Mouse (Mus musculus) liver, adult 2 months (tissue): ENCODE measurements around the gene Mvb12a. TPM values are rescaled to one million over a fixed set of nuclear protein-coding genes. Genes with fewer than 3 reads are reported as not detected.
"Not testable (repeated sequence)": the region's sequence is repeated elsewhere in the genome, so short reads cannot be mapped to it uniquely, and the experiment has no call there.

Experiments used
- DNase-seq: peaks from one replicate; pipeline ENCODE4 v3.0.0-alpha.2; 2011; ENCODE audit warnings: low read depth, low spot score; ENCODE audit errors: extremely low read depth
- H3K27ac ChIP-seq: fragments of 200-500 bp; replicated peaks from 2 replicates; pipeline ENCODE4 v1.5.1; 2012; ENCODE audit warnings: low read depth, mild to moderate bottlenecking, control low read depth, inconsistent platforms, low read length; ENCODE audit not compliant: insufficient read depth
- H3K27me3 ChIP-seq: fragments of 200-500 bp; 2 replicates; pipeline ENCODE4 v1.6.1; 2012; ENCODE audit warnings: mild to moderate bottlenecking, moderate library complexity, low read length, inconsistent platforms; ENCODE audit not compliant: control insufficient read depth, insufficient read depth
- H3K36me3 ChIP-seq: fragments of 200-500 bp; 2 replicates; pipeline ENCODE4 v1.6.1; 2012; ENCODE audit warnings: low read length, inconsistent platforms; ENCODE audit not compliant: control insufficient read depth, insufficient read depth
- H3K4me1 ChIP-seq: fragments of 200-500 bp; 2 replicates; pipeline ENCODE4 v1.6.1; 2011; ENCODE audit warnings: low read length; ENCODE audit not compliant: control insufficient read depth, insufficient read depth
- H3K4me3 ChIP-seq: fragments of 200-500 bp; 2 replicates; pipeline ENCODE4 v1.5.1; 2011; ENCODE audit warnings: low read depth, mild to moderate bottlenecking, control low read depth, low read length, moderate library complexity; ENCODE audit not compliant: insufficient read depth
- H3K79me2 ChIP-seq: fragments of 200-500 bp; 2 replicates; pipeline ENCODE4 v1.6.1; 2012; ENCODE audit warnings: inconsistent platforms, mild to moderate bottlenecking, low read length, moderate library complexity; ENCODE audit not compliant: control insufficient read depth, insufficient read depth
- H3K9ac ChIP-seq: fragments of 200-500 bp; 2 replicates; pipeline ENCODE4 v1.6.1; 2012; ENCODE audit warnings: low read depth, mild to moderate bottlenecking, control low read depth, inconsistent platforms, low read length
- CTCF ChIP-seq: fragments of 200-500 bp; IDR thresholded peaks from 2 replicates; pipeline ENCODE4 v1.5.1; 2011; ENCODE audit warnings: low read depth, low read length, control low read depth
- POLR2A ChIP-seq: fragments of 200-500 bp; IDR thresholded peaks from 2 replicates; pipeline ENCODE4 v1.6.1; 2011; ENCODE audit warnings: low read length, control low read depth; ENCODE audit not compliant: insufficient read depth; ENCODE audit errors: extremely low read depth
- WGBS: fragments of 180-500 bp; shearing (Covaris S2); methylation state at CpG from one replicate; pipeline ENCODE4 v1.1.7; 2018; 5-methylcytosine and 5-hydroxymethylcytosine counted together
- polyA plus RNA-seq: library from polyadenylated mRNA; depleted of rRNA; stranded (reverse); fragments of >200 nt; gene quantifications from 2 replicates; pipeline ENCODE4 v1.2.3, GENCODE M21; 2012
- total RNA-seq: library from RNA; depleted of rRNA; stranded (reverse); fragments of >200 nt; gene quantifications from 2 replicates; pipeline ENCODE4 v1.2.3, GENCODE M21; 2014

Mvb12a gene
- total and polyA plus RNA-seq, 2 experiments, result 98.9 to 164 TPM

GRCm38 (mm10) chr8:71519037-71519825, 23.5 kb upstream of the Mvb12a start:
- TF ChIP-seq CTCF, result peak; percentile 78
- H3K79me2 ChIP-seq, H3K27me3 ChIP-seq, H3K36me3 ChIP-seq, H3K4me1 ChIP-seq, H3K27ac ChIP-seq, H3K4me3 ChIP-seq, H3K9ac ChIP-seq: not testable (repeated sequence)
- WGBS, result 30% methylated on average over 10 of the region's 10 CpGs
- DNase-seq, result peak; percentile 59

- DNase-seq, result peak; percentile 73
- H3K9ac ChIP-seq, result no peak overlapping the region
These were observed 21.1 kb upstream of the Mvb12a start for GRCm38 (mm10) chr8:71521634-71522033.

GRCm38 (mm10) chr8:71525226-71526050, 17.3 kb upstream of the Mvb12a start, which contains the start of gene Ccdc194:
Gene Ccdc194 (minus strand): TSS chr8:71525711.
- DNase-seq, result no peak
- no peaks in the 10 kb centered on the region; the same call in 1 of the 2 replicates for H3K4me1 ChIP-seq
- H3K4me3 ChIP-seq, result no peak within 1 kb of the TSS
- H3K27ac ChIP-seq, result peak within 1 kb of the TSS; percentile 44; the same call in 1 of the 2 replicates
- TF ChIP-seq POLR2A (no peak), CTCF (no peak)
- 23% methylated on average over 46 of the region's 46 CpGs for WGBS
- H3K79me2 ChIP-seq, result no peaks in the 10 kb centered on the region
- H3K27me3 ChIP-seq, result no peaks in the 10 kb centered on the region
- no peaks in the 10 kb centered on the region for H3K36me3 ChIP-seq
- H3K9ac ChIP-seq, result no peak within 1 kb of the TSS

More at GRCm38 (mm10) chr8:71521634-71522033, 21.1 kb upstream of the Mvb12a start:
- H3K27me3 ChIP-seq, result no peaks in the 10 kb centered on the region
- no peaks in the 10 kb centered on the region for H3K4me1 ChIP-seq
- no peak overlapping the region for H3K27ac ChIP-seq
- no peaks in the 10 kb centered on the region for H3K36me3 ChIP-seq
- TF ChIP-seq POLR2A (no peak), CTCF (peak; percentile 98)
- H3K4me3 ChIP-seq, result no peak overlapping the region
- no peaks in the 10 kb centered on the region for H3K79me2 ChIP-seq
- 2% methylated on average over 17 of the region's 17 CpGs for WGBS

GRCm38 (mm10) chr8:71526272-71526671, 16.4 kb upstream of the Mvb12a start:
- H3K27ac ChIP-seq, result peak overlapping the region; percentile 44; the same call in 1 of the 2 replicates
- WGBS, result 40% methylated on average over 6 of the region's 6 CpGs
- no peak for TF ChIP-seq CTCF
- TF ChIP-seq POLR2A, result no peak

GRCm38 (mm10) chr8:71527162-71527870, 15.4 kb upstream of the Mvb12a start:
- DNase-seq, result no peak
- TF ChIP-seq POLR2A (no peak), CTCF (no peak)
- WGBS, result 71% methylated on average over 3 of the region's 3 CpGs
- H3K27ac ChIP-seq, result peak overlapping the region; percentile 44
- no peaks in the 10 kb centered on the region; the same call in 1 of the 2 replicates for H3K4me1 ChIP-seq
- no peaks in the 10 kb centered on the region for H3K36me3 ChIP-seq
- no peak overlapping the region for H3K4me3 ChIP-seq
- no peaks in the 10 kb centered on the region for H3K79me2 ChIP-seq
- H3K27me3 ChIP-seq, result no peaks in the 10 kb centered on the region
- no peak overlapping the region for H3K9ac ChIP-seq

More at GRCm38 (mm10) chr8:71526272-71526671, 16.4 kb upstream of the Mvb12a start:
- no peak overlapping the region for H3K9ac ChIP-seq
- H3K4me1 ChIP-seq, result no peaks in the 10 kb centered on the region; the same call in 1 of the 2 replicates
- no peaks in the 10 kb centered on the region for H3K36me3 ChIP-seq
- no peaks in the 10 kb centered on the region for H3K79me2 ChIP-seq
- DNase-seq, result no peak
- no peak overlapping the region for H3K4me3 ChIP-seq
- no peaks in the 10 kb centered on the region for H3K27me3 ChIP-seq
